Comparison of ENCODE assay signal across 8 mouse cellular contexts in genomic region chr4:132938181-132938941, GRCm38 (mm10). TPM values are rescaled to one million over a fixed set of nuclear protein-coding genes. Genes with fewer than 3 reads are reported as not detected.
DNase-seq lines count a peak whose midpoint lies in the region; ATAC-seq lines count a peak whose summit lies in the region.

No protein-coding gene starts in this region.

- H3K4me3 ChIP-seq in forebrain, embryonic 15.5 days, result no peak overlapping the region
- no peak overlapping the region for H3K4me3 ChIP-seq in intestine, embryonic 15.5 days (replicated peaks)

- no peaks in the 10 kb centered on the region for H3K9me3 ChIP-seq in forebrain, embryonic 15.5 days
- H3K9me3 ChIP-seq in intestine, embryonic 15.5 days, result no peaks in the 10 kb centered on the region

- 36% methylated on average over 12 of the region's 12 CpGs for WGBS in forebrain, embryonic 15.5 days
- 48% methylated on average over 12 of the region's 12 CpGs for WGBS in intestine, embryonic 15.5 days

- H3K36me3 ChIP-seq in forebrain, embryonic 15.5 days, result no peaks in the 10 kb centered on the region
- no peaks in the 10 kb centered on the region for H3K36me3 ChIP-seq in intestine, embryonic 15.5 days

- peak overlapping the region; percentile 1; the same call in 1 of the 2 replicates for H3K9ac ChIP-seq in forebrain, embryonic 15.5 days (replicated peaks)
- no peak overlapping the region for H3K9ac ChIP-seq in intestine, embryonic 15.5 days

- H3K27ac ChIP-seq in forebrain, embryonic 15.5 days (replicated peaks), result peak overlapping the region; percentile 89
- H3K27ac ChIP-seq in intestine, embryonic 15.5 days, result 0 out of 2 replicates have a peak overlapping the region, but pooled peaks have one; percentile 7

- peak; percentile 89 for ATAC-seq in forebrain, embryonic 15.5 days (replicated peaks)
- no peak for ATAC-seq in intestine, embryonic 15.5 days

- peak overlapping the region; percentile 28 for H3K4me2 ChIP-seq in forebrain, embryonic 15.5 days (replicated peaks)
- H3K4me2 ChIP-seq in intestine, embryonic 15.5 days (replicated peaks), result 0 out of 2 replicates have a peak overlapping the region, but pooled peaks have one; percentile 4

- H3K27me3 ChIP-seq in forebrain, embryonic 15.5 days, result no peaks in the 10 kb centered on the region
- no peaks in the 10 kb centered on the region; the same call in 1 of the 2 replicates for H3K27me3 ChIP-seq in intestine, embryonic 15.5 days (replicated peaks)

- intact Hi-C loops in left cerebral cortex, postnatal 25 days (cut with DNase I), result no loop called here

- DNase-seq in 3134 (ENCODE audit: extremely low read depth, insufficient read length, low spot score) (peak; percentile 72), adipocyte (ENCODE audit: low spot score) (no peak)
- DNase-seq in adrenal gland, postnatal 14 days, result peak; percentile 65
- DNase-seq in left cerebral cortex, postnatal 25 days (ENCODE audit: low spot score in 2 of 2), result peak; percentile 64 to 88
- DNase-seq in right cerebral cortex, postnatal 25 days, result peak; percentile 59
- no peak for DNase-seq in spleen, adult 18-20 months

- peaks cover 17% of the 10 kb centered on the region for H3K4me1 ChIP-seq in forebrain, embryonic 15.5 days
- H3K4me1 ChIP-seq in intestine, embryonic 15.5 days (replicated peaks), result 0 out of 2 replicates have a peak, but pooled peaks cover 8% of the 10 kb centered on the region

RNA-seq across cellular contexts. Expression of gene Fam76a, which starts 16.0 kb away (rescaled TPM):
- total RNA-seq in adrenal gland, postnatal 14 days (2021), result 32.6 and 33.8 TPM in 2 replicates
- 51.2 and 52.4 TPM in 2 replicates for polyA plus RNA-seq in forebrain, embryonic 15.5 days (2015; fragmentation: Nextera tagmentation; extraction: Ambion mirVana)
- polyA plus RNA-seq in intestine, embryonic 15.5 days (2015; fragmentation: Nextera tagmentation; extraction: Ambion mirVana), result 41.8 and 45.3 TPM in 2 replicates
- total RNA-seq in left cerebral cortex, postnatal 25 days (2021), result 10 to 100 TPM; 45.8 to 55.0 TPM

RNA-seq across cellular contexts. Expression of gene Fgr, which starts 35.5 kb away (rescaled TPM):
- 0.78 and 1.8 TPM in 2 replicates for total RNA-seq in adrenal gland, postnatal 14 days (2021)
- polyA plus RNA-seq in forebrain, embryonic 15.5 days (2015; fragmentation: Nextera tagmentation; extraction: Ambion mirVana), result 0.06 TPM in 1 of 2 replicates, not detected in the other
- polyA plus RNA-seq in intestine, embryonic 15.5 days (2015; fragmentation: Nextera tagmentation; extraction: Ambion mirVana), result 2.3 and 3.7 TPM in 2 replicates
- under 1 TPM; 0.18 to 0.25 TPM for total RNA-seq in left cerebral cortex, postnatal 25 days (2021)

RNA-seq across cellular contexts. Expression of gene Stx12, which starts 54.1 kb away (rescaled TPM):
- 49.7 and 53.3 TPM in 2 replicates for total RNA-seq in adrenal gland, postnatal 14 days (2021)
- 146 and 158 TPM in 2 replicates for polyA plus RNA-seq in forebrain, embryonic 15.5 days (2015; fragmentation: Nextera tagmentation; extraction: Ambion mirVana)
- 54.2 and 57.7 TPM in 2 replicates for polyA plus RNA-seq in intestine, embryonic 15.5 days (2015; fragmentation: Nextera tagmentation; extraction: Ambion mirVana)
- total RNA-seq in left cerebral cortex, postnatal 25 days (2021), result 10 to 100 TPM; 98.7 to 100.0 TPM

Comparison
In these comparisons a context has a peak if more than half of its experiments do, and no peak if none do; other contexts are left out.
1. DNase-seq: peak in 3134 (single experiment), adrenal gland, postnatal 14 days (single experiment), left cerebral cortex, postnatal 25 days (2 of 2) and right cerebral cortex, postnatal 25 days (single experiment); none in spleen, adult 18-20 months (0 of 2) and adipocyte (single experiment).